Mouse (Mus musculus) thymus, adult 18-20 months (tissue): ENCODE measurements at regions not wholly inside any gene's neighbourhood (a gene's known extent, or its start where the extent isn't known, plus 50 kb on each side); places are given as distances from the start of the nearest gene placed in this dataset.

Experiments
- DNase-seq, 2 experiments: peaks; one replicate each; pipeline ENCODE4 v3.0.0; 2022; ENCODE audit warnings: mixed read lengths in 2 of 2

- no peak for DNase-seq
These were observed 158.2 kb downstream of the Calcrl start for GRCm38 (mm10) chr2:84266883-84267554.

- DNase-seq, result no peak
These were observed 151.0 kb downstream of the Calcrl start for GRCm38 (mm10) chr2:84274038-84274724.

GRCm38 (mm10) chr2:84277181-84277580 is 148.0 kb downstream of the Calcrl start:
- DNase-seq, result no peak
